Mouse (Mus musculus) hindbrain, embryonic 14.5 days (tissue): Measurements from ENCODE around the gene Traf7. TPM values are rescaled to one million over a fixed set of nuclear protein-coding genes. Genes with fewer than 3 reads are reported as not detected.

Experiments
- ATAC-seq: fragments of 200-750 bp; cut with Nextera tagmentation; 2 replicates; pipeline ENCODE4 v1.8.0; 2017; ENCODE audit warnings: moderate number of reproducible peaks, mild to moderate bottlenecking, moderate TSS enrichment, moderate library complexity; ENCODE audit not compliant: low FRiP score
- DNase-seq: peaks from one replicate; pipeline ENCODE4 v3.0.0-alpha.2; 2015; ENCODE audit warnings: low spot score
- H3K27ac ChIP-seq: fragments of 300-500 bp; sonication (generic); 2 replicates; pipeline ENCODE4 v1.5.1; 2014; ENCODE audit warnings: mild to moderate bottlenecking, moderate library complexity
- H3K27me3 ChIP-seq: fragments of 300-500 bp; sonication (generic); 2 replicates; pipeline ENCODE4 v1.6.1; 2014; ENCODE audit warnings: mild to moderate bottlenecking, low read length, mixed read lengths; ENCODE audit not compliant: control insufficient read depth, insufficient read depth
- H3K36me3 ChIP-seq: fragments of 300-500 bp; sonication (generic); replicated peaks from 2 replicates; pipeline ENCODE4 v1.6.1; 2014; ENCODE audit not compliant: control insufficient read depth, insufficient read depth
- H3K4me1 ChIP-seq: fragments of 300-500 bp; sonication (generic); replicated peaks from 2 replicates; pipeline ENCODE4 v1.6.1; 2014; ENCODE audit warnings: antibody characterized with exemption, low read length, mixed read lengths; ENCODE audit not compliant: control insufficient read depth, insufficient read depth
- H3K4me2 ChIP-seq: fragments of 300-500 bp; sonication (generic); replicated peaks from 2 replicates; pipeline ENCODE4 v1.6.1; 2014; ENCODE audit warnings: mild to moderate bottlenecking, moderate library complexity
- H3K4me3 ChIP-seq: fragments of 300-500 bp; sonication (generic); replicated peaks from 2 replicates; pipeline ENCODE4 v1.5.1; 2014; ENCODE audit warnings: mild to moderate bottlenecking, low read length
- H3K9ac ChIP-seq: fragments of 300-500 bp; sonication (generic); 2 replicates; pipeline ENCODE4 v1.6.1; 2014
- H3K9me3 ChIP-seq: fragments of 300-500 bp; sonication (generic); 2 replicates; pipeline ENCODE4 v1.6.1; 2016; ENCODE audit warnings: low read length; ENCODE audit not compliant: control insufficient read depth
- WGBS: fragments of 180-500 bp; shearing (Covaris S2); extraction: QIAGEN DNeasy Blood & Tissue Kit; methylation state at CpG from one replicate; pipeline ENCODE4 v1.1.7; 2014; 5-methylcytosine and 5-hydroxymethylcytosine counted together
- polyA plus RNA-seq: library from polyadenylated mRNA; unstranded; fragments of >200 nt; fragmentation: Nextera tagmentation; extraction: Ambion mirVana; gene quantifications from 2 replicates; pipeline ENCODE4 v1.2.1, GENCODE M21; 2014

The Traf7 gene
- polyA plus RNA-seq, 1 experiment from 2014 or later: 75.0 TPM

DNA sequence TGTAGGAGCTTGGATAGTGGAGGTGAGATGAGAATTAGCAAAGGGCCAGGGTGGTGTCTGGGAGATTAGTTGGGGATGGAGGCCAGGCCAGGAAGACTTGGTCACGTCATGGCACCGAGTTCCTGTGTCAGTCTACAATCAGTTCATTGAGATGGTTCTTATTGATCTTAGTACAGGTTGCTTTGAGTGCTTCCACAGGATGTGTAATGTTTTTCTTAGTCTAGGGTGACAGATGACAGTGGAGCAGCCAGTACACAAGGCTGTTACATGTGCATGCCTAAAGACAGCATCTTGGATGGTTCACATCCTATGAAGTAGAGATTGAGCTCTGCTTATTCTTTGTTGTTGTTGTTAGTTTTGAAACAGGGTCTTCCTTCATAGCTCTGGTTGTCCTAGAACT is 33.9 kb upstream of the Traf7 start:
- Histone ChIP-seq H3K4me3 (no peak overlapping the region), H3K27ac (no peak overlapping the region)
- WGBS: 93% methylated on average over 2 of the region's 2 CpGs

GRCm38 (mm10) chr17:24560301-24561028 is 32.7 kb upstream of the Traf7 start:
- H3K4me2 ChIP-seq: no peak overlapping the region
- peaks cover 19% of the 10 kb centered on the region for H3K4me1 ChIP-seq
- no peak overlapping the region for H3K4me3 ChIP-seq
- no peaks in the 10 kb centered on the region for H3K9me3 ChIP-seq
- no peak overlapping the region for H3K27ac ChIP-seq
- no peak for ATAC-seq
- no peaks in the 10 kb centered on the region for H3K27me3 ChIP-seq
- H3K9ac ChIP-seq: no peak overlapping the region
- peaks cover 6% of the 10 kb centered on the region for H3K36me3 ChIP-seq
- WGBS: 93% methylated on average over 5 of the region's 5 CpGs
- no peak for DNase-seq

More for the DNA sequence above, 33.9 kb upstream of the Traf7 start:
- H3K27me3 ChIP-seq: no peaks in the 10 kb centered on the region
- H3K9me3 ChIP-seq: no peaks in the 10 kb centered on the region
- DNase-seq (no peak), ATAC-seq (no peak)
- no peak overlapping the region for H3K9ac ChIP-seq
- peaks cover 18% of the 10 kb centered on the region for H3K36me3 ChIP-seq
- no peak overlapping the region for H3K4me2 ChIP-seq
- H3K4me1 ChIP-seq: peaks cover 19% of the 10 kb centered on the region

GRCm38 (mm10) chr17:24559146-24559545 is 31.4 kb upstream of the Traf7 start:
- H3K9ac ChIP-seq: 0 out of 2 replicates have a peak overlapping the region, but pooled peaks have one; percentile 13
- ATAC-seq: peak; percentile 46; the same call in 1 of the 2 replicates
- H3K9me3 ChIP-seq: no peaks in the 10 kb centered on the region
- H3K36me3 ChIP-seq: no peaks in the 10 kb centered on the region
- peak overlapping the region; percentile 6; the same call in 1 of the 2 replicates for H3K4me2 ChIP-seq
- H3K27me3 ChIP-seq: no peaks in the 10 kb centered on the region
- H3K4me3 ChIP-seq: no peak overlapping the region
- DNase-seq: no peak
- H3K4me1 ChIP-seq: peaks cover 23% of the 10 kb centered on the region
- H3K27ac ChIP-seq: peak overlapping the region; percentile 81
- 51% methylated on average over 3 of the region's 3 CpGs for WGBS

DNA sequence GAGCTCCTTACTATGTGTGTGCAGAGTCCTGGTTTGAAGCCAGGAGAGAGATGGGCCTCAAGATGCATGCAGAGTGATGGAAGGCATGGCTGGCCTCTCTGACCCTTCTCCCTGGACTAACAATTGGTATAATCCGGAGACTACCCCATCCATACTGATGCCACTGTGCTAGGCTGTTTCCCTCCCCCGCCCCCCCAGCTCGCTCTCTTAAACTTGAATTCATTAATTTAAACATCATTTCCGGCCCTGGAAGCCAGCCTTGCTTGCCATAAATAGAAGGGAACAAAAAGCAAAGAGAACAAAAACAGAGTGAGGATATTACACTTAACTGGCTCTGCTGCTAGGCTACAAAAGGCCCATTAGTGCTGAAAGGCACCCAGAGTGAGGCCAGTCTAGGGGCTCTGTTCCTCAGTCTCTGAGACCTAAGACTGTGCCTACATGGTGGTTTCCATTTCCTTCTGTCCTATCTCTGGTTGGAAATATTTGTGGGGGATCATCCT is 30.9 kb upstream of the Traf7 start:
- Histone ChIP-seq H3K4me3 (no peak overlapping the region), H3K9ac (0 out of 2 replicates have a peak overlapping the region, but pooled peaks have one; percentile 13), H3K4me1 (peaks cover 23% of the 10 kb centered on the region), H3K27ac (peak overlapping the region; percentile 81), H3K27me3 (no peaks in the 10 kb centered on the region), H3K4me2 (0 out of 2 replicates have a peak overlapping the region, but pooled peaks have one; percentile 6), H3K36me3 (no peaks in the 10 kb centered on the region), H3K9me3 (no peaks in the 10 kb centered on the region)
- DNase-seq: peak; percentile 32
- WGBS: 13% methylated on average over 4 of the region's 4 CpGs
- peak; percentile 67; the same call in 1 of the 2 replicates for ATAC-seq

- no peak overlapping the region for H3K4me2 ChIP-seq
- no peaks in the 10 kb centered on the region for H3K27me3 ChIP-seq
- H3K4me1 ChIP-seq: peaks cover 29% of the 10 kb centered on the region
- H3K9me3 ChIP-seq: no peaks in the 10 kb centered on the region
- no peak overlapping the region for H3K27ac ChIP-seq
- WGBS: 88% methylated on average over 7 of the region's 7 CpGs
- no peak for ATAC-seq
- no peak overlapping the region for H3K9ac ChIP-seq
- H3K4me3 ChIP-seq: no peak overlapping the region
- no peak for DNase-seq
- 0 out of 2 replicates have a peak, but pooled peaks cover 4% of the 10 kb centered on the region for H3K36me3 ChIP-seq
Observed at GRCm38 (mm10) chr17:24557091-24557490, 29.4 kb upstream of the Traf7 start.

DNA sequence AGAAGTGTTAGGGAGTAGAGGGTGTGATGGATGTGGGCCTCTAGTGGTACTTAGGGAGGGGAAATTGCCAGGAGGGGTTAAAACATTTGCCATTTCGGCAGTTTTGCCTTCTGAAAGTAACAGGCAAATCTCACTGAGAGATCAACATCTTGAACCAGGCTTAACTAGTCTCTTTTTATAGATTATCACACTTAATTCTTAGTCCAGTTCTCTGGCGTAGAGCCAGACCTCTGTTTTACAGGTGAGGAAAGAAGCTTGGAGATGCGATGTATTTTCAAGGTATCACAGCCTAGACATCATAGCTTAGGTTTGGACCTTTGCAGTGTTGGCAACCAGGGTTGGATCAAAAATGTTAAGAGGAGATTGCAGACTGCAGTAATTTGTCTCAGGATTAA is 23.3 kb upstream of the Traf7 start:
- H3K4me3 ChIP-seq: peak overlapping the region; percentile 83
- WGBS: 48% methylated on average over 3 of the region's 3 CpGs
- peaks cover 29% of the 10 kb centered on the region for H3K4me1 ChIP-seq
- no peak for DNase-seq
- no peaks in the 10 kb centered on the region for H3K9me3 ChIP-seq
- H3K4me2 ChIP-seq: peak overlapping the region; percentile 70
- 0 out of 2 replicates have a peak, but pooled peaks cover 4% of the 10 kb centered on the region for H3K36me3 ChIP-seq
- no peak for ATAC-seq
- H3K27me3 ChIP-seq: peaks cover 7% of the 10 kb centered on the region
- H3K27ac ChIP-seq: peak overlapping the region; percentile 94; the same call in 1 of the 2 replicates
- peak overlapping the region; percentile 95 for H3K9ac ChIP-seq

- WGBS: under 1% methylated on average over 44 of the region's 44 CpGs
- Histone ChIP-seq H3K27ac (peak overlapping the region; percentile 94), H3K4me2 (peak overlapping the region; percentile 70), H3K9ac (peak overlapping the region; percentile 95), H3K4me1 (peaks cover 29% of the 10 kb centered on the region), H3K9me3 (no peaks in the 10 kb centered on the region), H3K4me3 (peak overlapping the region; percentile 83), H3K36me3 (0 out of 2 replicates have a peak, but pooled peaks cover 4% of the 10 kb centered on the region), H3K27me3 (peaks cover 7% of the 10 kb centered on the region)
- ATAC-seq (peak; percentile 81), DNase-seq (peak; percentile 72)
Observed at GRCm38 (mm10) chr17:24550416-24551049, 22.8 kb upstream of the Traf7 start.

DNA sequence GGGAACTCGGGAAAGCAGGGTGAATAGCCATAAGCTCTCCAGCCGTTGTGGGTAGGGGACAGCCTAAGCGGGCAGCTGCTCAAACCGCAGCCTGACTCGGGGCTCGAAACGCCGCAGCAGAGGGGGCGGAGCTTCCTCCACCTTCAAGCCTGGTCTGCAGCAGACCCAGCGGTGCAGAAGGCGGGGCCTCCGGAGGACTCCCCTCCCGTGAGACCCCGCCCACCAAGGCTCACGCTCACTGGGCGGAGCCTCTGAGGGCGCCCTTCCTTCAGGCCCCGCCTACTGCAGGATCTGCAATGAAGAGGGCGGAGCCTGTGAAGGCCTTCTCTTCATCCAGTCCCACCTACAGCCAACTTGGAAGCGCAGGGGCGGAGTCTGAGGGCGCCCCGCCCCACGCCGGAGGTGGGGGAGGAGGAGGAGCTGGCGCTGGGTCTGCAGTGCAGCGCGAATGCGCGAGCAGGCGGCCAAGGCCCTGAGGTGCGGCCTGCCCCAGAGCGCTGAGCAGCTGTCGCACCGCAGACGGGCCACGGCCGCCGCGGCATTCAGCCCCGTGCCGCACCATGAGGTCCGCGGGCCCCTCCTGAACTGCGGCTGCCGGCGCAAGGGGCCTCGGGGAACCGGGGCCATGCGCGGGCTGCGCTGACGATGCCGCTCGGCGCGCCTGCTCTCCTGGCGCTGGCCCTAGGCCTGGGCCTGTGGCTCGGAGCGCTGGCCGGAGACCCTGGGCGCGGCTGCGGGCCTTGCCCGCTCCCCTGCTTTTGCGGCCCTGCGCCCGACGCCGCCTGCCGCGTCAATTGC is 22.1 kb upstream of the Traf7 start, which contains the start of gene Pkd1:
TSS of gene Pkd1 (plus strand) at position 217 of the 798 bp plus-strand sequence.
- DNase-seq (peak; percentile 97), ATAC-seq (peak; percentile 96)
- Histone ChIP-seq H3K27me3 (peaks cover 7% of the 10 kb centered on the region), H3K4me3 (peak within 1 kb of the TSS; percentile 83), H3K36me3 (0 out of 2 replicates have a peak, but pooled peaks cover 4% of the 10 kb centered on the region), H3K9me3 (no peaks in the 10 kb centered on the region), H3K4me1 (peaks cover 29% of the 10 kb centered on the region), H3K4me2 (peak within 1 kb of the TSS; percentile 70), H3K9ac (peak within 1 kb of the TSS; percentile 95), H3K27ac (peak within 1 kb of the TSS; percentile 94)
- under 1% methylated on average over 58 of the region's 72 CpGs for WGBS
